Mouse (Mus musculus): ENCODE results near the gene Bcl7c.

- TF ChIP-seq CTCF (IDR thresholded peaks at IDR 0.05; ENCODE audit: insufficient read depth, low read length) (no peak), POLR2A (IDR thresholded peaks at IDR 0.05; ENCODE audit: borderline replicate concordance, extremely low read depth, low read depth, low read length) (no peak)
These were observed 3.0 kb downstream of the Bcl7c start for GRCm38 (mm10) chr7:127705706-127706105.

Measured in lung, adult 2 months (tissue).